Mouse (Mus musculus) MEL (cell line): ENCODE results near the gene Tead4. TPM values are rescaled to one million over a fixed set of nuclear protein-coding genes. Genes with fewer than 3 reads are reported as not detected.

Experiments used
- DNase-seq: peaks from one replicate; pipeline ENCODE4 v3.0.0; 2011; ENCODE audit warnings: low read depth, low spot score
- H3K27ac ChIP-seq: 2 replicates; pipeline ENCODE4 v1.5.1; 2012; ENCODE audit warnings: low read depth, mild to moderate bottlenecking, control low read depth, low read length, moderate library complexity; ENCODE audit not compliant: control insufficient read depth
- H3K27me3 ChIP-seq, 2 experiments: fragments of 150-350 bp in 1 of 2; sonication (generic) in 1 of 2; 2 replicates each; pipeline ENCODE4 v1.6.1; 2012; ENCODE audit warnings: low read length in 2 of 2, mild to moderate bottlenecking in 2 of 2, improper control_type of control experiment in 1 of 2, moderate library complexity in 1 of 2; ENCODE audit not compliant: insufficient read depth in 2 of 2, control insufficient read depth in 1 of 2
- H3K36me3 ChIP-seq, 2 experiments: 2 replicates each; pipeline ENCODE4 v1.6.1; 2012 to 2014; ENCODE audit warnings: low read length in 2 of 2, improper control_type of control experiment in 1 of 2, inconsistent platforms in 1 of 2, mild to moderate bottlenecking in 1 of 2; ENCODE audit not compliant: insufficient read depth in 2 of 2, control insufficient read depth in 1 of 2
- H3K4me1 ChIP-seq, 2 experiments: fragments of 150-350 bp in 1 of 2; sonication (generic) in 1 of 2; 2 replicates each; pipeline ENCODE4 v1.6.1; 2012; ENCODE audit warnings: low read length in 2 of 2, improper control_type of control experiment in 1 of 2, mild to moderate bottlenecking in 1 of 2; ENCODE audit not compliant: insufficient read depth in 2 of 2, control insufficient read depth in 1 of 2
- H3K4me3 ChIP-seq, 2 experiments: fragments of 150-350 bp in 1 of 2; sonication (generic) in 1 of 2; 2 replicates each; pipeline ENCODE4 v1.5.1; 2012; ENCODE audit warnings: low read depth in 2 of 2, low read length in 2 of 2, mild to moderate bottlenecking in 2 of 2, moderate library complexity in 2 of 2, control low read depth in 1 of 2, improper control_type of control experiment in 1 of 2; ENCODE audit not compliant: control insufficient read depth in 1 of 2, insufficient read depth in 1 of 2
- H3K79me2 ChIP-seq: 2 replicates; pipeline ENCODE4 v1.6.1; 2012; ENCODE audit warnings: mild to moderate bottlenecking, low read length, moderate library complexity; ENCODE audit not compliant: control insufficient read depth, poor library complexity, insufficient read depth
- H3K9ac ChIP-seq: 2 replicates; pipeline ENCODE4 v1.6.1; 2012; ENCODE audit warnings: low read depth, mild to moderate bottlenecking, control low read depth, low read length, moderate library complexity; ENCODE audit not compliant: control insufficient read depth, poor library complexity, severe bottlenecking
- H3K9me3 ChIP-seq: fragments of 150-350 bp; sonication (generic); replicated peaks from 2 replicates; pipeline ENCODE4 v1.6.1; 2012; ENCODE audit warnings: mild to moderate bottlenecking, low read length, improper control_type of control experiment, moderate library complexity; ENCODE audit not compliant: insufficient read depth
- CHD1 ChIP-seq: IDR thresholded peaks from 2 replicates; pipeline ENCODE4 v1.6.1; 2012; ENCODE audit warnings: low read depth, mild to moderate bottlenecking, inconsistent platforms, low read length, improper control_type of control experiment
- E2F4 ChIP-seq: IDR thresholded peaks from 2 replicates; pipeline ENCODE4 v1.6.1; 2011; ENCODE audit warnings: low read depth, low read length, improper control_type of control experiment, borderline replicate concordance
- ETS1 ChIP-seq: IDR thresholded peaks from 2 replicates; pipeline ENCODE4 v1.6.1; 2012; ENCODE audit warnings: low read depth, mild to moderate bottlenecking, inconsistent platforms, low read length, improper control_type of control experiment, moderate library complexity
- GATA1 ChIP-seq: IDR thresholded peaks from 2 replicates; pipeline ENCODE4 v1.6.1; 2011; ENCODE audit warnings: low read depth, low read length, improper control_type of control experiment
- KAT2A ChIP-seq: conservative IDR thresholded peaks from 2 replicates; pipeline ENCODE4 v1.6.1; 2012; ENCODE audit warnings: low read depth, low read length, improper control_type of control experiment, inconsistent platforms
- MAFK ChIP-seq: IDR thresholded peaks from 2 replicates; pipeline ENCODE4 v1.6.1; 2011; ENCODE audit warnings: low read depth, mild to moderate bottlenecking, low read length, improper control_type of control experiment, borderline replicate concordance
- MAX ChIP-seq: IDR thresholded peaks from 2 replicates; pipeline ENCODE4 v1.6.1; 2011; ENCODE audit warnings: low read length, improper control_type of control experiment
- MEF2A ChIP-seq: IDR thresholded peaks from 2 replicates; pipeline ENCODE4 v1.6.1; 2014; ENCODE audit warnings: low read depth, mild to moderate bottlenecking, inconsistent platforms, low read length, improper control_type of control experiment; ENCODE audit not compliant: poor library complexity, insufficient replicate concordance, severe bottlenecking; ENCODE audit errors: extremely low read depth
- MYC ChIP-seq: IDR thresholded peaks from 2 replicates; pipeline ENCODE4 v1.6.1; 2011; ENCODE audit warnings: low read depth, mild to moderate bottlenecking, low read length, improper control_type of control experiment, moderate library complexity
- NELFE ChIP-seq: IDR thresholded peaks from 2 replicates; pipeline ENCODE4 v1.6.1; 2011; ENCODE audit warnings: low read depth, low read length, improper control_type of control experiment
- POLR2A ChIP-seq, 2 experiments: IDR thresholded peaks; 2 replicates each; pipeline ENCODE4 v1.6.1; 2011 to 2012; ENCODE audit warnings: low read length in 2 of 2, mild to moderate bottlenecking in 2 of 2, control low read depth in 1 of 2, improper control_type of control experiment in 1 of 2, low read depth in 1 of 2, moderate library complexity in 1 of 2; ENCODE audit not compliant: control insufficient read depth in 1 of 2, insufficient read depth in 1 of 2, poor library complexity in 1 of 2
- POLR2AphosphoS2 ChIP-seq: IDR thresholded peaks from 2 replicates; pipeline ENCODE4 v1.6.1; 2011; ENCODE audit warnings: low read length, improper control_type of control experiment
- POLR2AphosphoS5 ChIP-seq: IDR thresholded peaks from 2 replicates; pipeline ENCODE4 v1.6.1; 2012; ENCODE audit warnings: low read depth, borderline replicate concordance, mild to moderate bottlenecking, inconsistent platforms, low read length, moderate library complexity, mixed read lengths
- RCOR1 ChIP-seq: IDR thresholded peaks from 2 replicates; pipeline ENCODE4 v1.6.1; 2012; ENCODE audit warnings: low read depth, mild to moderate bottlenecking, inconsistent platforms, low read length, improper control_type of control experiment
- SIN3A ChIP-seq: IDR thresholded peaks from 2 replicates; pipeline ENCODE4 v1.6.1; 2012; ENCODE audit warnings: low read length, improper control_type of control experiment, inconsistent platforms
- SMC3 ChIP-seq: IDR thresholded peaks from 2 replicates; pipeline ENCODE4 v1.6.1; 2011; ENCODE audit warnings: low read depth, low read length, improper control_type of control experiment
- TAL1 ChIP-seq: IDR thresholded peaks from 2 replicates; pipeline ENCODE4 v1.6.1; 2012; ENCODE audit warnings: mild to moderate bottlenecking, inconsistent platforms, low read length, moderate library complexity, mixed read lengths
- TBP ChIP-seq: IDR thresholded peaks from 2 replicates; pipeline ENCODE4 v1.8.0; 2011; ENCODE audit warnings: low read depth, low read length, improper control_type of control experiment
- TCF12 ChIP-seq: IDR thresholded peaks from 2 replicates; pipeline ENCODE4 v1.6.1; 2014; ENCODE audit warnings: low read depth, mild to moderate bottlenecking, inconsistent platforms, low read length, improper control_type of control experiment, moderate library complexity
- USF1 ChIP-seq: IDR thresholded peaks from 2 replicates; pipeline ENCODE4 v1.6.1; 2014; ENCODE audit warnings: low read depth, mild to moderate bottlenecking, inconsistent platforms, low read length, improper control_type of control experiment, moderate library complexity
- USF2 ChIP-seq, 2 experiments: IDR thresholded peaks; 2 replicates each; pipeline ENCODE4 v1.6.1; 2011 to 2012; ENCODE audit warnings: improper control_type of control experiment in 2 of 2, low read length in 2 of 2, borderline replicate concordance in 1 of 2, inconsistent platforms in 1 of 2, low read depth in 1 of 2, mild to moderate bottlenecking in 1 of 2; ENCODE audit not compliant: insufficient read depth in 1 of 2
- ZC3H11A ChIP-seq: IDR thresholded peaks from 2 replicates; pipeline ENCODE4 v1.6.1; 2012; ENCODE audit warnings: low read depth, mild to moderate bottlenecking, inconsistent platforms, low read length, improper control_type of control experiment
- ZKSCAN1 ChIP-seq: IDR thresholded peaks from 2 replicates; pipeline ENCODE4 v1.6.1; 2012; ENCODE audit warnings: low read depth, mild to moderate bottlenecking, inconsistent platforms, low read length, improper control_type of control experiment, moderate library complexity
- ZMIZ1 ChIP-seq: IDR thresholded peaks from 2 replicates; pipeline ENCODE4 v1.6.1; 2012; ENCODE audit warnings: low read depth, mild to moderate bottlenecking, inconsistent platforms, low read length, improper control_type of control experiment, moderate library complexity
- polyA plus RNA-seq, 2 experiments: library from polyadenylated mRNA; stranded (reverse) in 1 of 2; unstranded in 1 of 2; fragments of >175 nt in 1 of 2; fragments of >200 nt in 1 of 2; gene quantifications; 2 replicates each; pipeline versions ENCODE4 v1.2.1 to v1.2.4; 2012; ENCODE audit warnings: low replicate concordance in 2 of 2, low read depth in 1 of 2; ENCODE audit not compliant: insufficient read length in 2 of 2, insufficient read depth in 1 of 2, missing spikeins in 1 of 2
- total RNA-seq: library from RNA; depleted of rRNA; stranded (reverse); fragments of 300-350 nt; gene quantifications from 2 replicates; pipeline ENCODE4 v1.2.3, GENCODE M21; 2012

Tead4 gene
- total and polyA plus RNA-seq, 3 experiments = not detected

DNA sequence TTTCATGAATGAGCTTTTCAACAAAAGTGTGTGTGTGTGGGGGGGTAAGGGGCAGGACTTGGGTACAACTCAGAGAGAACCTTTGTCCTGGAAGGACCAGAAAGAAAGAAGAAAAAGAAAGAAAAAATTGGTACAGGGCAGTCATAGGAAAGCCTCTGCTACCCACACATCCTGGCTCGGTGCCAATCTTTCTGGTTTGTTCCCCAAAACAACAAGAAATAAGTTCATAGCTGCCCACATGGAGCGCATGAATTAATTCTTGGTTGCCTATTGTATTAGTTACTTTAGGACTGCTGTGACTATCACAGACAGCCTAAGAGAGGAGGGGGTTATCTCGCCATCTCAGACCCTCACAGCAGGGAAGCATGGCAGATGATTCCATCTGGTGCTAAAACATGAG, 68.9 kb downstream of the Tead4 start:
- no peak for DNase-seq
- Histone ChIP-seq H3K9me3 (no peaks in the 10 kb centered on the region), H3K4me1 (no peaks in the 10 kb centered on the region), H3K4me3 (no peak overlapping the region), H3K36me3 (no peaks in the 10 kb centered on the region), H3K27ac (no peak overlapping the region), H3K27me3 (no peaks in the 10 kb centered on the region), H3K79me2 (no peaks in the 10 kb centered on the region), H3K9ac (no peak overlapping the region)
- no peak for TF ChIP-seq E2F4
- no peak for TF ChIP-seq POLR2AphosphoS5
- TF ChIP-seq POLR2A (IDR thresholded peaks at IDR 0.05; ENCODE audit: control insufficient read depth in 1 of 2, insufficient read depth in 1 of 2, low read depth in 1 of 2, low read length in 2 of 2, poor library complexity in 1 of 2) = no peak
- TF ChIP-seq ZKSCAN1 = no peak
- no peak for TF ChIP-seq TAL1
- no peak for TF ChIP-seq MEF2A
- TF ChIP-seq ZMIZ1 = no peak
- TF ChIP-seq USF1 = no peak
- TF ChIP-seq GATA1 = no peak
- no peak for TF ChIP-seq POLR2AphosphoS2
- TF ChIP-seq TCF12 = no peak
- TF ChIP-seq TBP = no peak
- TF ChIP-seq CHD1 = no peak

DNA sequence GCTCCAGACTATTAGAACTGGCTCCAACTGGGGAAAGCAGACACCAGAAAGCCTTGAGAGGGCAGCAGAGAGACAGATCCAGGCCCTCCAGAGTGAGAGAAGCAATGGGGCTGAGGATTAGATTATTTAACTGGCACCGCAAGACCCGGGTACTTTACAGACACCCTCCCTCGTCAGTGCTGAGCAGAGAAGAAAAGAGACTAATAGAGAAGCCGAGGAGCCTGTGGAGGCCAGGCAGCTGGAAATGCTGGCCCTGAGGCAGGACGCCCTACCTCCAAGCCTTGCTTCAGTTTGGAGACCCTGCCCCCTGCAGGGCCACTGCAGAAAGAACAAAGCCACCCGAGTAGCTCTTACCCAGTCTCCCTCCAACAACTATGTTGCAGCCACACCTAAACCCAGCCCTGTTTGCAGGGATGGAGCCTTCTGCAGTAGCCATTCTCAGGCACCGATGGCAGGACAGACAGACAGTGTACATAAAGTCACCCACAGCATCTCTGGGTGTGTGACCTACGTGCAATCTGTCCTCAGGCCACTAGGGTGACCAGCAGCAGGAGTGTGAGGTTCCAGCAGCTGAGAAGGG, 73.1 kb downstream of the Tead4 start:
- no peak for DNase-seq
- Histone ChIP-seq H3K79me2 (no peaks in the 10 kb centered on the region), H3K27me3 (no peaks in the 10 kb centered on the region), H3K4me3 (no peak overlapping the region), H3K27ac (no peak overlapping the region), H3K4me1 (no peaks in the 10 kb centered on the region), H3K9me3 (no peaks in the 10 kb centered on the region), H3K9ac (no peak overlapping the region), H3K36me3 (no peaks in the 10 kb centered on the region)
- TF ChIP-seq MAFK = no peak
- TF ChIP-seq MYC = no peak
- TF ChIP-seq SIN3A = no peak
- no peak for TF ChIP-seq ZC3H11A
- no peak for TF ChIP-seq ZMIZ1
- no peak for TF ChIP-seq USF1
- no peak for TF ChIP-seq CHD1
- no peak for TF ChIP-seq MAX
- TF ChIP-seq ETS1 = no peak
- TF ChIP-seq ZKSCAN1 = no peak
- no peak for TF ChIP-seq KAT2A
- no peak for TF ChIP-seq MEF2A
- no peak for TF ChIP-seq USF2 (IDR thresholded peaks at IDR 0.05; ENCODE audit: borderline replicate concordance in 1 of 2, insufficient read depth in 1 of 2, low read depth in 1 of 2, low read length in 2 of 2)
- TF ChIP-seq POLR2A (IDR thresholded peaks at IDR 0.05; ENCODE audit: control insufficient read depth in 1 of 2, insufficient read depth in 1 of 2, low read depth in 1 of 2, low read length in 2 of 2, poor library complexity in 1 of 2) = no peak
- TF ChIP-seq RCOR1 = no peak
- no peak for TF ChIP-seq SMC3
- TF ChIP-seq NELFE = no peak
